Mouse (Mus musculus): ENCODE data around the gene Hadhb.

DNA sequence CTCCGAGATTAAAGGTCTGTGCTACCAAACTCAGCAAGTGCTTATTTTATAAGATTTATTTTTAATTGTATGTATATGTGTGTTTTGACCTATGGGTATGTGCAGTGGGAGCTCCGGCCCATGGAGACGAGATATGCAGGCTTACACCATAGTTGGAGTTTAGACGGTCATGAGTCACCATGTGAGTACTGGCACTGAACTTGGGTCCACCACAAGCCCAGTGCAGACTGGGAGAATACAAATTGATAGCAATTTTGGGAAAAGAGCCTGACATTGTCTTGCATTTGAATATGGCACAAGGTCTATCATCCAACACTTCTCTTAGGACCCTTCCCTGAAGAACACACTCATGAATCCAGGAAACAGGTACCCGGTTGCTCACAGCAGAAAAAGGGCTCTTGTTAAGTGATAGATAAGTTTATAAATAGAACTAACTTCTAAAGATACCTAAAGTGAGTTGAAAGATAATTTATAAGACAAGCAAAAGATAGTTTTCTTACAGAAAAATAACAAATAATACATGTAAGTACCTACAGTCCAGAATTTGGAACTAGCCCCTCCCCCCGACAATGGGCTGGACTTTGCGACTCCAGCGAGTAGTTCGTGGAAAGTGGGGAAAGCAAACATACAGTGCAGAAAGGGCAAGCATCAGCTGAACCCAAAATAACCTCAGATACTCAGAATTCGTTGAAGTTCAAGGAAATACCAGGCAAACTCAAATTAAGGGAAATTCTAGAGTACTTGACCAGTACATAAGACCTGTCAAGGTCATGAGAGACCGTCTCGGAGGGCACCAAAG is 32.8 kb downstream of the Hadhb start:
- no peak for TF ChIP-seq TBP (conservative IDR thresholded peaks at IDR 0.05; ENCODE audit: low read depth, low read length)
- TF ChIP-seq CTCF (conservative IDR thresholded peaks at IDR 0.05 in 1 of 2, IDR thresholded peaks at IDR 0.05 in 1 of 2; ENCODE audit: low read depth in 2 of 2, low read length in 2 of 2), result no peak
- no peak for TF ChIP-seq MAX (IDR thresholded peaks at IDR 0.05; ENCODE audit: low read length)
- no peak for TF ChIP-seq GABPA (IDR thresholded peaks at IDR 0.05; ENCODE audit: insufficient replicate concordance, low read depth, low read length)
